Mouse (Mus musculus) fat pad, adult 2 months (tissue): ENCODE measurements around the gene Traf2.
"Not testable (repeated sequence)": the region's sequence is repeated elsewhere in the genome, so short reads cannot be mapped to it uniquely, and the experiment has no call there.

ENCODE experiments used
- DNase-seq: peaks from one replicate; pipeline ENCODE4 v3.0.0-alpha.2; 2011; ENCODE audit warnings: low read depth, low spot score; ENCODE audit errors: extremely low read depth

Traf2 gene

DNA sequence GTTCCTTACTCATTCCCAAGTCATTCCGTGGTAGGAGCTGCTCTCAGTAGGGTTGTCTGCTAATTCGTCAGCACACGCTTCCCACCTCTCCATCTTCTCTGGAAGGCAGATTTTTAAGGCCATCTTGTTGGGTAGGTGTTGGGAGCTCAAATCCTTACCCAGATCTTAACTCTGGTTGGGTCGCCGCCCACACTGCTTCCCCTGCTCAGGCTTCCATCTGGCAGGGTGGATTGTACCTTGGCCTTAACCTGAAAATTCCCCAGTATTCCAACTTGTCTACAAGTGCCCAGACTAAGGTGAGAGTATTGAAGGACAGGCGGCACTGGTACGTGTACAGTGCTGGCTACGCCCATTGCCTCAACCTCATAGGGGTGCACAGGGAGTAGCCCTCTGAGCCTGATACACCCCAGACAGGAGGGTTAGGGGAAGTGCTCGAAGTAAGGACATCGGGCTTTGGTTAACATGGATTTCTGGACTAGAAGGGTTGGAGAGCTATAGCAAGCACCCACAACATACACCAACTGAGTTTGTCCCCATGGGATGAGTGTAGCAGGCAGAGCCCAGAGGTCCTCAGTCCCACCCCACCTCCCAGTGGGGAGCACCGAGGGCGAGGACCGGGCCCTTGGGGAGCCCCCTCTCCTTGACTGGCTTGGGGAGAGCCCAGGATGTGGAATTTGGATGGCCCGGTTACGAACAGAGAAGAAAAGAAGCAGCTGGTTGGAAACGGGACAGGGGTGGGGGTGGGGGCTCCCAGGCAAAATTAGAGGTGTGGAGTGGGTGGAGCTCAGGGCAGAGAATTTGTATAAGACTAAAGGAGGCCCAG is 29.5 kb upstream of the Traf2 start:
- no peak for DNase-seq

- no peak for DNase-seq
Observed at GRCm38 (mm10) chr2:25575432-25576027, 28.8 kb upstream of the Traf2 start.

DNA sequence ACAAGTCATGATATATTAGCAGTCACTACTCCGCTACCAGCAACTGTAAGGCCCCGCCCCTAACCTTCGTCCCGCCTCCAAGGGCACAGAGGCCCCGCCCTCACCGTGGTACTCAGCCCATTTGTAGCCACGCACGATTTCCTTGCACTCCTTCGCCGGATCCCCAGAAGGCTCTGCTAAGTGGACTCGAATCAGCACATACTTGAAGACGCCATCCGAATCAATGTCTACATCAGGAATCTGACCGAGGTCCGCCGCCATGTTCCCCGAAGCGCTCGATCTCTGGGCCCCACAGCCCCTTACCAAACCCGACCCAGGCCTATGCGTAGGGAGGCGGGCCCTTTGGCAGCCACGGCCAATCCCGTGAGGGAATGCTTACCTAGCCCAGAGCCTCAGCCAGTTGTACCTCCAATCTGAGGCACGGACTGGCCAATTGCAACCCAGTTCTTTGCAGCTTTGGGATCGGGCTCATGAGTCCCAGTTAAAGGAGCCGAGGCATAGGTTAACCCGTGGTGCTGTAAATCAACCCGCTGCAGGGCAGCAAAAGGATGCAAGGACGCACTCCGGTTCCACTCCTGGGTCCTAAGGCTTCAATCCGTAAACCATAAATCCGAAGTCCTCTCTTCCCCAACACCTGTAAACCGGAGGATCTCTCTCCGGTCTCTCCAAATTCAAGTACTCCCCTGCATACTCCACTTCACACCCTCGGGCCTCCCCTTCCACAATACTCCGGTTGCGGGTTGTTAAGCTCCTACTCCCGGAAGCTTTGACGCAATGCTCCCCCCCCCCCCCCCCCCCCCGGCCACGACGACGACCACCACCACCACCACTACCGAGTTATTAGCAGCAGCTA is 28.1 kb upstream of the Traf2 start, which contains the start of the genes Mamdc4 and Phpt1:
Mamdc4 (minus strand) TSS at position 267 of the 853 bp plus-strand sequence.
Phpt1 (minus strand) TSS at position 646 of the 853 bp plus-strand sequence.
- peak; percentile 91 for DNase-seq

DNA sequence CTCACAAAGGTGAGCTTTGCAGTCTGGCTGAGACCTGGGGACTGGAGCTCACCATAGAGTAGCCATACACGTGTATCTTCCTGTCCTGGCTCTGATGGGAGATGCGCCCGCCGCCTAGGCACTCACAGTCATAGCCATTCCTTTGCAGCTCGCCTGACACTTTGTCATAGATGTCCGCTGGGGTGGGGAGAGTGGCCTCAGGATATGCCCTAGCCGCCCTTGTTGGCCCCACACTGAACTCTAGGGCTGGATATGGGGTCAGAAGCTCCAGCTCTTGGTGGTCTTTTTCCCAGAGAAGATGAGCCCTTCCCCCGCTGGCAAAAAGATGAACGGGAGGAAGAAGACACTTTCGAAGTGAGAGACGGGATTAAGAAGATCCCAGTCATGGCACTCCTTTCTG is 27.4 kb upstream of the Traf2 start:
- no peak for DNase-seq

- DNase-seq, result no peak
Observed at GRCm38 (mm10) chr2:25573068-25573467, 26.3 kb upstream of the Traf2 start.

- no peak for DNase-seq
Observed at GRCm38 (mm10) chr2:25571221-25571620, 24.5 kb upstream of the Traf2 start.

- DNase-seq, result no peak
Observed at GRCm38 (mm10) chr2:25569323-25569722, 22.6 kb upstream of the Traf2 start.

- no peak for DNase-seq
Observed at GRCm38 (mm10) chr2:25568473-25569019, 21.8 kb upstream of the Traf2 start.

DNA sequence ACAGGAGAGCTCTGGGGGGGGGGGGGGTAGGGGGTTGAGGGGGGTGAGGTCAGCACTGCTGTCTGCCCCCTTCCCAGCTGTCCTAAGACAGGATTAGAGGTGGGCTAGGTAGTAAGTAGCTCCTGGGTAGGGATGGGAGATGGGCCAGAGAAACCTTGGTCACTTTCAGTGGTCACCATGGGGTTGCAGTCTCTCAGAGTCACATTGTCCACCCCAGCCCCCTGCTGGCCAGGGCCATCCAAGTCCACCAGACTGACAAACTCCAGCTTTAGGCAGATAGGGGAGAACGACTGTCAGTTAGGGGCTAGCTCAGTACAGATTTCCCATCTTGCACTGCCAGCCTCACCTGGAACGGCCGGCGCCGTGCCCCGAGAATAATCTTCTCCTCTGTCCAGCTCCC is 19.8 kb upstream of the Traf2 start:
- DNase-seq, result no peak

GRCm38 (mm10) chr2:25565741-25566140 is 19.0 kb upstream of the Traf2 start:
- no peak for DNase-seq

- DNase-seq, result no peak
Observed at GRCm38 (mm10) chr2:25561946-25562345, 15.2 kb upstream of the Traf2 start.

DNA sequence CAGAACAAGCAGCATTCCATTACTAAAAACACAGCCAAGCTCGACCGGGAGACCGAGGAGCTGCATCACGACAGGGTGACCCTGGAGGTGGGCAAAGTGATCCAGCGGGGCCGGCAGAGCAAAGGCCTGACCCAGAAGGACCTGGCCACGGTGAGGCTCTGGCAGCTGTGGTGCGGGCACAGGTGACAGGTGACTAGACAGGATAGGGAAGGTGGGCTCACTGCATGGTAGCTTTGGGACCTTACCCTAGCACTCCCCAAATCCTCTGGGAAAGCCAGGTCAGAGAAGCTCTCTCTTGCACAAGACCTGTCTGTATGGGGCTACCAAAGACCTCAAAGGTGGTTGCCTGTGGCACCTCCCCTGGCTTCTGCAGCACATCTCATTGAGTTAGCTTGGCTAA is 13.8 kb upstream of the Traf2 start:
- no peak for DNase-seq

DNA sequence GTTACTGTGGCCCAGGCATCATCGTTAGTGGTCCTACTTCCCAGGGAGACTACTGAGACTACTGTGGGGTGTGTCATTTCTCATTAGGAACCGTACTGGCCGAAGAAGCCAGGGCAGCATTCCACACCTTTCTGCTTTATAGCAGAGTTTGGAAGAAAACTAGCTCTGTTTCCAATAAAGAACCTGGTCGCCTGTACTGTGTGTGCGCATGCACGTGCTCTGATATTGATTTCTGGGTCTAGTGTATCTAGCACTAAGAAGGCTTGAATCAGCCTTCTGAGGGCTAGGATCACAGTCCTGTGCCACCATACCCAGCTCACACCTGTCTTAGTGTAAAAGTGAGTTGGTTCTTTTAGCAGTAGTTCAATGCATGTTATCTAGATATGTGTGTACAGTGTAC is 12.0 kb upstream of the Traf2 start:
- no peak for DNase-seq

- DNase-seq, result no peak
Observed at GRCm38 (mm10) chr2:25557964-25558360, 11.2 kb upstream of the Traf2 start.

GRCm38 (mm10) chr2:25557221-25557963 is 10.7 kb upstream of the Traf2 start, which contains the start of gene Edf1:
Gene Edf1 (plus strand): TSS chr2:25557847.
- no peak for DNase-seq

- no peak for DNase-seq
Observed at GRCm38 (mm10) chr2:25556296-25556695, 9.6 kb upstream of the Traf2 start.

DNA sequence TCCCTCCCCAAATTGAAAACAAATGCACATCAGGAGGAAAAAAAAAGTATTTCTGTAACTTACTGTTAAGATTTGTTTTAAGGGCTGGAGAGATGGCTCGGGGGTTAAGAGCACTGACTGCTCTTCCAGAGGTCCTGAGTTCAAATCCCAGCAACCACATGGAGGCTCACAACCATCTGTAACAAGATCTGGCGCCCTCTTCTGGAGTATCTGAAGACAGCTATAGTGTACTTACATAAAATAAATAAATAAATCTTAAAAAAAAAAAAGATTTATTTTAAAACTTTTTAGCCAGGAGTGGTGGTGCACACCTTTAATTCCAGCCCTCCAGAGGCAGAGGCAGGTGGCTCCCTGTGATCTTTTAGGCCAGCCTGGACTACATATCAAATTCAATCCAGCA is 8.7 kb upstream of the Traf2 start:
- DNase-seq, result not testable (repeated sequence)

- not testable (repeated sequence) for DNase-seq
Observed at GRCm38 (mm10) chr2:25553171-25553786, 6.5 kb upstream of the Traf2 start.

DNA sequence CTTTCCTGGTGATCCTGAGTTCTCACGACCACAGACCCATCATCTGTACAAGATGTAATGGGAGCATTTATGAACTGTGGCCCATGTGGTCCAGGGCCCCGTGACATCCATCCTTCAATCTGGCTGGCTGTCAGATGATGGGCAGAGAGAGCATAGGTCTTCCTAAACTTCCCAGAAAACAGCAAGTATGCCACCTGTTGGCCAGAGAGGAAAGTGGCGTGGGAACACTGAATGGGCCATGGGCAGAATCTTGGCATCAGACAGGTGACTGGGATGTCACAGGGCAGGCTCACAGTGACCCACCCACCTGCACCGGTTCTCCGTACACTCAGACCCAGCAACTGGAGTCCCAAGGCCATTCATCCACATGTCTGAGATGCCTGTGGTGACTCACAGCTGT is 4.4 kb upstream of the Traf2 start:
- no peak for DNase-seq
